27 mouse cellular contexts compared by ENCODE assay signal in the genomic region with DNA sequence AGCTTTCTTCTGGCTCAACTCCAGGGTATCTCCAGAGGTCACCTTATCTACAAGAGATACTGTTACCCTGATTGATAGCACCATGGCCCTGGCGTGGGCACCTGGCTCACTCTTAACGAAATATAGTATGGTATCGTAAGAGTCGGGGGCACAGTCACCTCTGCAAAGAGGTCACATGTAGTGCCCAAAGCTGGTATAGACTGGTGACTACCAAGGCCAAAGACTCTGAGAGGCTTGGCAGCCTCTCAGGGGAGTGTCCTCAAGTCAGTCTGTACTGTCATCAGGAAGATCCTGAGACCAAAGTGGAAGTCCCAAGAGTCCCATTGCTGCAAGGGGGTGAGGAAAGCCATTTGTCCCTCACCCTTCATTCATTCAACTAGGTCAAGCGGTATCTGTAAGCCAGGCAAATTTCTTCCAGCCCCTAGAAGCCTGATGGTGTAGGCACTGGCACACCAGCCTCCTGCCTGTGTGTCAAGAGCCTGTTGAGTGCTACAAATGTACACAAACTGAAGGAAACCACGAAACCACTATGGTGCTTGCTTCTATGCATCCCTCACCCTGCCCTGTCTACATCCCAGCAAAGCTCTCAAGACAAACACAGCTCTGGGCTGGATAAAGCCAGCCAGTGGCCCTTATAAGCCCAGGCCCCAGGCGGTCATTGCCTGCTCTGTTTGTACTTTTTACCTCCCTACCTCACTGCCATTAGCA. TPM values are rescaled to one million over a fixed set of nuclear protein-coding genes. Genes with fewer than 3 reads are reported as not detected.
DNase-seq lines count a peak whose midpoint lies in the region; ATAC-seq and TF ChIP-seq lines count a peak whose summit lies in the region.
"Had no signal": no experiment of that assay in that cellular context is flagged by ENCODE, and none has a peak within 500 bp of the region (broad histone marks: within the 10 kb centered on the region; RNA-seq: fewer than 3 reads in every experiment).

No protein-coding gene starts in this region.

- no peak for DNase-seq in lung, postnatal 14 days
- DNase-seq in 416B (ENCODE audit: low read depth) (peak; percentile 85), adipocyte (ENCODE audit: low spot score) (peak; percentile 42)
- DNase-seq: adrenal gland, adult 8-10 months; B cell, adult 2 months; cerebellum, adult 18-20 months; cerebellum, adult 9-11 months; cerebellum, postnatal 36 days; gastrocnemius, adult 2 months; gastrocnemius, postnatal 25 days; heart, postnatal 10 days; heart, postnatal 4 days had no signal

- H3K4me1 ChIP-seq in heart, embryonic 12.5 days (replicated peaks): no peaks in the 10 kb centered on the region
- H3K4me1 ChIP-seq in heart, embryonic 11.5 days (ENCODE audit: control insufficient read depth, insufficient read depth, low read length): no peaks in the 10 kb centered on the region
- no peaks in the 10 kb centered on the region for H3K4me1 ChIP-seq in lung, embryonic 16.5 days (replicated peaks; ENCODE audit: control insufficient read depth, insufficient read depth, low read length)
- no peaks in the 10 kb centered on the region for H3K4me1 ChIP-seq in intestine, postnatal 0 days (replicated peaks; ENCODE audit: control insufficient read depth, insufficient read depth, low read length)
- H3K4me1 ChIP-seq: embryonic facial prominence, embryonic 15.5 days; hindbrain, embryonic 12.5 days had no signal

- H3K9me3 ChIP-seq in heart, embryonic 12.5 days (replicated peaks): no peaks in the 10 kb centered on the region
- no peaks in the 10 kb centered on the region for H3K9me3 ChIP-seq in heart, embryonic 11.5 days (replicated peaks; ENCODE audit: control insufficient read depth, low read length)
- H3K9me3 ChIP-seq in lung, embryonic 16.5 days (ENCODE audit: control insufficient read depth, low read length): no peaks in the 10 kb centered on the region
- H3K9me3 ChIP-seq in intestine, postnatal 0 days (ENCODE audit: control insufficient read depth): no peaks in the 10 kb centered on the region
- H3K9me3 ChIP-seq: embryonic facial prominence, embryonic 15.5 days; forebrain, embryonic 10.5 days; G1E; hindbrain, embryonic 12.5 days had no signal

- H3K9ac ChIP-seq in heart, embryonic 12.5 days: 0 out of 2 replicates have a peak overlapping the region, but pooled peaks have one; percentile 7
- H3K9ac ChIP-seq in heart, embryonic 11.5 days (ENCODE audit: low read depth, low read length): no peak overlapping the region
- H3K9ac ChIP-seq in lung, embryonic 16.5 days (ENCODE audit: low read length): no peak overlapping the region
- H3K9ac ChIP-seq in intestine, postnatal 0 days (ENCODE audit: low read depth, low read length): no peak overlapping the region
- H3K9ac ChIP-seq: embryonic facial prominence, embryonic 15.5 days; hindbrain, embryonic 12.5 days had no signal

- H3K4me3 ChIP-seq in heart, embryonic 12.5 days: no peak overlapping the region
- no peak overlapping the region for H3K4me3 ChIP-seq in heart, embryonic 11.5 days (ENCODE audit: low read depth, low read length)
- H3K4me3 ChIP-seq in lung, embryonic 16.5 days (ENCODE audit: low read length): no peak overlapping the region
- H3K4me3 ChIP-seq in intestine, postnatal 0 days (ENCODE audit: low read depth, low read length): no peak overlapping the region
- H3K4me3 ChIP-seq: embryonic facial prominence, embryonic 15.5 days; erythroblast, embryonic 14.5 days; forebrain, embryonic 10.5 days; gastrocnemius, adult 2 months; hindbrain, embryonic 12.5 days had no signal

- WGBS in heart, embryonic 12.5 days: 69% methylated on average over 7 of the region's 7 CpGs
- WGBS in heart, embryonic 11.5 days (ENCODE audit: insufficient replicate concordance): 66% methylated on average over 7 of the region's 7 CpGs
- WGBS in lung, embryonic 16.5 days: 66% methylated on average over 7 of the region's 7 CpGs
- WGBS in intestine, postnatal 0 days: 73% methylated on average over 7 of the region's 7 CpGs

- no peak for ATAC-seq in heart, embryonic 12.5 days (ENCODE audit: insufficient number of reproducible peaks, low FRiP score)
- ATAC-seq in heart, embryonic 11.5 days (replicated peaks; ENCODE audit: insufficient number of reproducible peaks, low FRiP score, low TSS enrichment): no peak
- ATAC-seq in lung, embryonic 16.5 days (ENCODE audit: low read depth): peak; percentile 66; the same call in 1 of the 2 replicates
- ATAC-seq in intestine, postnatal 0 days: no peak
- ATAC-seq: CD4-positive, CD25-positive, alpha-beta regulatory T cell, adult 4 months; forebrain, embryonic 14.5 days; hindbrain, embryonic 16.5 days; inflammation-experienced regulatory T-cells, adult 6 months had no signal

- no peaks in the 10 kb centered on the region for H3K27me3 ChIP-seq in heart, embryonic 12.5 days (replicated peaks)
- H3K27me3 ChIP-seq in heart, embryonic 11.5 days (ENCODE audit: control insufficient read depth, insufficient read depth, low read length): no peaks in the 10 kb centered on the region
- no peaks in the 10 kb centered on the region for H3K27me3 ChIP-seq in lung, embryonic 16.5 days (ENCODE audit: control insufficient read depth, insufficient read depth, low read depth, low read length)
- no peaks in the 10 kb centered on the region for H3K27me3 ChIP-seq in intestine, postnatal 0 days (replicated peaks; ENCODE audit: control insufficient read depth, insufficient read depth, low read length)
- H3K27me3 ChIP-seq: embryonic facial prominence, embryonic 15.5 days; hindbrain, embryonic 12.5 days had no signal

- TF ChIP-seq CTCF in intestine, postnatal 0 days (IDR thresholded peaks at IDR 0.05; ENCODE audit: low read depth): no peak

- H3K27ac ChIP-seq in heart, embryonic 12.5 days (ENCODE audit: poor library complexity, severe bottlenecking): no peak overlapping the region
- H3K27ac ChIP-seq in heart, embryonic 11.5 days (ENCODE audit: low read depth, low read length): no peak overlapping the region
- no peak overlapping the region for H3K27ac ChIP-seq in lung, embryonic 16.5 days (ENCODE audit: low read length)
- no peak overlapping the region for H3K27ac ChIP-seq in intestine, postnatal 0 days (ENCODE audit: low read depth, low read length)
- H3K27ac ChIP-seq: embryonic facial prominence, embryonic 15.5 days; forebrain, embryonic 10.5 days; gastrocnemius, adult 2 months; hindbrain, embryonic 12.5 days had no signal

- peaks cover 51% of the 10 kb centered on the region for H3K36me3 ChIP-seq in heart, embryonic 12.5 days
- peaks cover 27% of the 10 kb centered on the region for H3K36me3 ChIP-seq in heart, embryonic 11.5 days (ENCODE audit: control insufficient read depth, insufficient read depth, low read length)
- H3K36me3 ChIP-seq in lung, embryonic 16.5 days (ENCODE audit: control insufficient read depth, insufficient read depth, low read length): peaks cover 21% of the 10 kb centered on the region
- H3K36me3 ChIP-seq in intestine, postnatal 0 days (ENCODE audit: control insufficient read depth, insufficient read depth): peaks cover 43% of the 10 kb centered on the region

- H3K4me2 ChIP-seq in heart, embryonic 12.5 days: no peak overlapping the region
- H3K4me2 ChIP-seq in heart, embryonic 11.5 days: no peak overlapping the region
- H3K4me2 ChIP-seq in lung, embryonic 16.5 days (ENCODE audit: low read depth, low read length): no peak overlapping the region
- H3K4me2 ChIP-seq in intestine, postnatal 0 days (replicated peaks; ENCODE audit: low read depth): no peak overlapping the region
- H3K4me2 ChIP-seq: embryonic facial prominence, embryonic 15.5 days; hindbrain, embryonic 12.5 days had no signal

RNA-seq across cellular contexts. Expression of a gene that starts 10.1 kb away (rescaled TPM):
- 8.9 and 9.1 TPM in 2 replicates for polyA plus RNA-seq in heart, embryonic 12.5 days (2016; fragmentation: Nextera tagmentation; extraction: Ambion mirVana)
- polyA plus RNA-seq in heart, embryonic 11.5 days (2014; fragmentation: Nextera tagmentation; extraction: Ambion mirVana): 7.7 and 9.6 TPM in 2 replicates
- 5.9 and 6.5 TPM in 2 replicates for polyA plus RNA-seq in lung, embryonic 16.5 days (2015; fragmentation: Nextera tagmentation; extraction: Ambion mirVana)
- 5.1 and 6.1 TPM in 2 replicates for polyA plus RNA-seq in intestine, postnatal 0 days (2015; fragmentation: Nextera tagmentation; extraction: Ambion mirVana)

RNA-seq across cellular contexts. Expression of a gene that starts 29.0 kb away (rescaled TPM):
- polyA plus RNA-seq in heart, embryonic 12.5 days (2016; fragmentation: Nextera tagmentation; extraction: Ambion mirVana): 52.0 and 52.5 TPM in 2 replicates
- 57.0 and 58.6 TPM in 2 replicates for polyA plus RNA-seq in heart, embryonic 11.5 days (2014; fragmentation: Nextera tagmentation; extraction: Ambion mirVana)
- polyA plus RNA-seq in lung, embryonic 16.5 days (2015; fragmentation: Nextera tagmentation; extraction: Ambion mirVana): 71.9 and 76.3 TPM in 2 replicates
- 46.7 and 49.2 TPM in 2 replicates for polyA plus RNA-seq in intestine, postnatal 0 days (2015; fragmentation: Nextera tagmentation; extraction: Ambion mirVana)

RNA-seq across cellular contexts. Expression of a gene that starts 33.5 kb away (rescaled TPM):
- polyA plus RNA-seq in heart, embryonic 12.5 days (2016; fragmentation: Nextera tagmentation; extraction: Ambion mirVana): 51.8 and 52.3 TPM in 2 replicates
- 48.2 and 50.0 TPM in 2 replicates for polyA plus RNA-seq in heart, embryonic 11.5 days (2014; fragmentation: Nextera tagmentation; extraction: Ambion mirVana)
- polyA plus RNA-seq in lung, embryonic 16.5 days (2015; fragmentation: Nextera tagmentation; extraction: Ambion mirVana): 51.8 and 54.6 TPM in 2 replicates
- polyA plus RNA-seq in intestine, postnatal 0 days (2015; fragmentation: Nextera tagmentation; extraction: Ambion mirVana): 60.3 and 73.0 TPM in 2 replicates

RNA-seq across cellular contexts. Expression of a gene that starts 54.0 kb away (rescaled TPM):
- polyA plus RNA-seq in heart, embryonic 12.5 days (2016; fragmentation: Nextera tagmentation; extraction: Ambion mirVana): not detected in 2 replicates
- polyA plus RNA-seq in heart, embryonic 11.5 days (2014; fragmentation: Nextera tagmentation; extraction: Ambion mirVana): not detected in 2 replicates
- polyA plus RNA-seq in lung, embryonic 16.5 days (2015; fragmentation: Nextera tagmentation; extraction: Ambion mirVana): not detected in 2 replicates
- polyA plus RNA-seq in intestine, postnatal 0 days (2015; fragmentation: Nextera tagmentation; extraction: Ambion mirVana): not detected in 2 replicates
- polyA plus RNA-seq: CD4-positive, CD25-positive, alpha-beta regulatory T cell, adult 4 months; embryonic facial prominence, embryonic 11.5 days; embryonic facial prominence, embryonic 15.5 days; erythroblast, embryonic 14.5 days; forebrain, embryonic 10.5 days; forebrain, embryonic 14.5 days; G1E; heart, embryonic 14.5 days; hindbrain, embryonic 12.5 days; hindbrain, embryonic 16.5 days had no signal
